Mouse (Mus musculus) right cerebral cortex, postnatal 25 days (tissue): Measurements from ENCODE around the gene Ocm.

Source experiments
- DNase-seq: peaks from one replicate; pipeline ENCODE4 v3.0.0; 2022

The Ocm gene

DNA sequence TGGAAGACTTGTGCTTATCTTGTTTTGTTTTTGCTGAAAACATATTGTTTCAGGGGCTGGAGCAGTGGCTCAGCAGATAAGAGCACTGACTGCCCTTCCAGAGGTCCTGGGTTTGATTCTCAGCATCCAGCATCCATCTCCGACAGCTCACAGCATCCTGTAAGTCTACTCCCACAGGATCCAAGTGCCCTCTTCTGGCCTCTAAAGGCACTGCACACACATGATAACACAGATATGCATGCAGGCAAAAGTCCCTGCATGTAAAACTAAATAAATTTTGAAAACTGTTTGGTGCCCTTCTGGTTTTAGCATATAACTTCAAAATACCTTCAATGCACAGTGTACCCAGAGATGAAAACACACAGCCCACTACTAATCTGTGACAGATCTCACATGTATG is 27.1 kb downstream of the Ocm start:
- DNase-seq, result no peak

DNA sequence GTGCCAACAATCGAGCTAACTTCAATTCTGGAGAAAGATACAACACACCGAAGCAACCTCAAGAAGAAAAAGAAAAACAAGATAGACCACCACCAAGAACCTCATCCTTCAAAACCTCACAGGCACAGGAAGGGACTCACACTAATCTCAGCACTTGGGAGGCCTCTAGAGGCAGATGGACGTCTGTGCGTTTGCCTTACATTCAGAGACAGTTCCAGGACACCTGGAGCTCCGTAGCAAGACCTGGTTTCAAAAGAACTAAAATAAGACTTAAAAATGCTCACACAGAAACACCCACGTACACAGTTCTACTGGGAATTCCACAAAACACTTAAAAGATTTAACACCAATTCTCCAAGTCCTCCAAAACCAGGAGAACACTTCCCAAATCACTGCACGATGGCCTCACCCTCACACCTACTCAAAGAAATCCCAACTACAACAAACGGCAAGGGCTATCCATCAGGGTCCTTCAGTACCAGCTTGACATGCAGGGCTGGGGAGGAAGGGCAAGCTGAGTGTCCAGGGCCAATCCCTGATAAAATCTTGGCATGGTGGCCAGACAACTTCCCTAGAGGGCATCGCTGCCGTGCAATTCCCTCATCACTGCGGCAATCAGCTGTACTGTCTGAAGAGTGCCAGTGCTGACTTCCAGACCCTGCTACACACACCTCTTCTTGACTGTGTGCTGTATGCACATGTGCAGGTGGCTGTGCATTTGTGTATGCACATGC is 31.7 kb downstream of the Ocm start:
- no peak for DNase-seq

DNA sequence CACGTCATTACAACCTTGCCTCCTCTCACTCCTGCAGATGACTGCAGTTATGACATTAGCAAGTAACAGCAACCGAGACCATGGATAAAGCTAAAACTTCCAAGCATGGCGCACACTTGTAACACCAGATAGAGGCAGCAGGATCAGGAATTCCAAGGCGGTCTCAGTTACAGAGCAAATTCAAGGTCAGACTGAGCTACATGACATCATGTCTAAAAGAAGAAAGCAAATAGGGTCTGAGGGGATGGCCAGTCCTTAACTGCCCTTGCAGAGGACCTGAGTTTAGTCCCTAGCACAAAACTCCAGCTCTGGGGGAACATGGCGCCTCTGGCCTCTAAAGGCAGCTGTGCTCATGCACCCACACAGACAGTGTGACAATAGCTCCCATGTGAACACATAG is 32.6 kb downstream of the Ocm start:
- no peak for DNase-seq

DNA sequence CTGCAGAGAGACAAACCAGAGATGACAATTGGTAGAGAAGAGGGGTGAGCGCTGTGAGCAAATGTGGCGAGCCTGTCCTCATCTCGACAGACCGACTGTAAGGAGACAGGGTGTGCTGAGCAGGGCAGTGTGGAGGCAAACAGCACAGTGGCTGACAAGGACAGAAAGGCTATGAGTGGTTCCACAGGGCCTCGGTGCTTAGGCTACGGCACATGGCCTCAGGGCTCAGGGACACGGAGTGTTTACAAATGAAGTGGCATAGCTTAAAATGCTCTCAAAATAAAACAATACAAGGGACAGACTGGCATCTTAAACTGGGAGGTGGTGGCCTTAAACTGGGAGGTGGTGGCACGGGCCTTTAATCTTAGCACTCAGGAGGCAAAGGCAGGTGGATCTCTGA is 33.2 kb downstream of the Ocm start:
- DNase-seq, result no peak

DNA sequence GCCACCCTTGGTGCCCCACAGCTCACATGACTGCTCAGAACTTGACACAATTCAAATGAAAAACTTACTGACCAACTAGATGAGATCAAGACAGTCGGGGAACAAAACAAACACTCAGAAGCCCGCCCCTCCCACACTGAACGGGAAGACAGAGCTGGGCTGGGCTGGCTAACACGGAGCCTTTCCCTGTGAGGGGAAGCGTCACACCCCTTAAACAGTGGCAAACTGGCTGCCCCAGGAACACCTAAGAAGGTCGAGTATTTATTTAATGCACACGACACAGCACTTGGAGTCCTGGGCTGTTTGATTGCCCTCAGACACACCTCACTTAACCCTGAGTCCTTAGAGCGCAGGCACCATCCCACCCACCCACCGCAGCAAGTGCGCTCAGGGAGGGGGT is 33.8 kb downstream of the Ocm start:
- no peak for DNase-seq

DNA sequence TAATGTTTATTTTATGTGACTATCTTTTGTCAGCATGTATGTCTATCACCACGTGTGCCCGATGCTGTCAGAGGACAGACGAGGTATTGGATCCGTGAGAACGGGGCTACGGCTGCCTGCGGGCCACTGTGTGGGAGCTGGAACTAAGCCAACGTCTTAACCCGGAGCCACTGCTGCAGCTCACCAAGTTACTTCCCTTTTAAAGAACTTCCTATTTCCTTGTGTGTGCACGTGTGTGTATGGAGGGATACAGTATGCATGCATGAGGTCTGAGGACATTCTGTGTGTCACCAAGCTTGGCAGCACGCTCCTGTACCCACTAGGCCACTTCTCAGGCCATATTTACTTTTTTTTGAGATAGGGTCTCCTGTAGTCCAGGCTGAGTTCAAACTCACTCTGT is 36.4 kb downstream of the Ocm start:
- no peak for DNase-seq

DNA sequence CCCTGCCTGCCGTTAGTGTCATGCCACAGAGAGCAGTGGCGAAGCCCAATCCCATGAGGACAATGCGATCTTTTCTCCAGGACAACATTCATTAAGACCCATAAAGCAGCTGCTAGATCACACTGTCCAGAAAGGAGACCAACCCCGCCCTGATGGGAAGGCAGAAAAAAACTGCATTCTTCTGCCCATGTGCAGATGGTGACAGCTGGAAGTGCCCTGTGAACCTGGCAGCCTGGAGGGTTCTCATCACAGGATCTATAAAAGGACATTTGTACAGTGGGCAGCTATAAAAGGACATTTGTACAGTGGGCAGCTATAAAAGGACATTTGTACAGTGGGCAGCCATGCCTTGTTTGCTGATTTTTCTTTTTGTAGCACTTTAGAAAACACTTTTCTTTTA is 37.4 kb downstream of the Ocm start:
- DNase-seq, result no peak

DNA sequence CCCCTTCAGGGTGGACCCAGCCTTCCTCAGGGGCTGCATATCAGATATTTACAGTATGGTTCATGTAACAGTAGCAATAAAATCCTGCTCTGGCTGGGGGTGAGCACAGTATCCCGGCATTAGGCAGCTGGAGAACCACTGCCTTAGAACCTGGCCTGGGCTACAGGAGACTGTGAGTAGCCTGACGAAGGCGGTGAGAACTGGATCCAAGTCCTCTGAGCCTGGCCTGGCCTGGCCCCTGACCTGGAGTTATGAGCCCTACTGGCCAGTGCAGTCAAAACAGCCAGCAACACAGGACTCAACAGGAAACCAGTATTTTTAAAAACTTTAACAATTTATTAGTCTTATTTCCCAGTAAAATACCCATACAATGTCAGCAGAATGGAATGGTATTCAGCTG is 38.9 kb downstream of the Ocm start:
- DNase-seq, result no peak

DNA sequence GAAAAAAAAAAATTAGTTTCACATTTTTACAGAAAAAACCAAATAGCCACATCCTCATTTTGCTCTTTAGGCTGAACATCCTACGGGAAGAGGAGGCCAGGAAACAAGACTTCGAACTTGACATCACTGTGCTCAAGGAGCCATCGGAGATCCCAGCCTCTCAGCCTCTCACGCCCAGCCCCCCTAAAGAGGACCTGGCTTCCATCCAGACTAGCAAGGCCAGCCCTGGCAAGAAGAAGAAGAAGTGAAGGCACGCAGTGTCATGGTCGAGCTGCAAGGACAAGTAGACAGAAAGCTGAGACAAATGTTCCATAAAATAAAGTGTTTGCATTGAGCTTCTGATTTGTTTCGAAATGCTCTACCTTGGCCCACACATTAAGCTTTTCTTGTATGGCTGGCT is 41.1 kb downstream of the Ocm start:
- DNase-seq, result no peak

DNA sequence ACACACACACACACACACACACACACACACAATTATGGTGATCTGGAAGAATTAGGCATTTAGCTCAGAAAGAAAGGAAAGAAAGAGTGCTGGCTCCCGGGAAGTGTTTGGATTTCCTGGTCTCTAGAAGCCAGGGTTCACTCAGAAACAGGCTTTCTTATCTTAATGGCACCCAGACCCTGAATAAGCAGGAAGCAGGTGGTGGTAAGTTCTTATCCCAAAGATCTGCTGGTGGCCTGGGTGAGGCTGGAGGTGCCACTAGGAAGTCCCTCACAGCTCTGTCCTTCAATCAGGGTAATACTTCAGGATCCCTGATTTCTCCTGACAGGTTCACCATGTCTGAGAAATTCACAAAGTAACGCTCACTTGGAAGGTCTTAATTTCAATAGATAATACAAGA is 44.1 kb downstream of the Ocm start:
- DNase-seq, result no peak

DNA sequence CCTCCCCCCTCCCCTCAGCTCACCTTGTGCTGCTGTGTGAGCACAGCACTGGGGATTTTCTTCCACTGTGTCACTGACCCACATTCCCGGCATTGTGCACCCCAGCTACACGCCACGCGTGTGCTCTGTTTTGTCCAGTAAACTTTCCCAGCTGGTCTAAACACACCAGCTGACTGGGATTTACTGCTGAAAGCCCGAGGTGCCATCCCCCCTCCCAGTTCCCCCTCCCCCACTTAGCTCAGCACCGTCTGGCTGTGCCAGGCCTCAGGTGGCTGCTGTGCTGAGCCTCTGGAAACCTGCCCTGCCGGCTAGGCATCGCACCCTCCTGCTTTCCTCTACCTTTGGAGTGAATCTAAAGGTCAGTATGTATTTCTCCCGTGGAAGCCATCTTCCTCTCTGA is 45.6 kb downstream of the Ocm start:
- DNase-seq, result no peak

DNA sequence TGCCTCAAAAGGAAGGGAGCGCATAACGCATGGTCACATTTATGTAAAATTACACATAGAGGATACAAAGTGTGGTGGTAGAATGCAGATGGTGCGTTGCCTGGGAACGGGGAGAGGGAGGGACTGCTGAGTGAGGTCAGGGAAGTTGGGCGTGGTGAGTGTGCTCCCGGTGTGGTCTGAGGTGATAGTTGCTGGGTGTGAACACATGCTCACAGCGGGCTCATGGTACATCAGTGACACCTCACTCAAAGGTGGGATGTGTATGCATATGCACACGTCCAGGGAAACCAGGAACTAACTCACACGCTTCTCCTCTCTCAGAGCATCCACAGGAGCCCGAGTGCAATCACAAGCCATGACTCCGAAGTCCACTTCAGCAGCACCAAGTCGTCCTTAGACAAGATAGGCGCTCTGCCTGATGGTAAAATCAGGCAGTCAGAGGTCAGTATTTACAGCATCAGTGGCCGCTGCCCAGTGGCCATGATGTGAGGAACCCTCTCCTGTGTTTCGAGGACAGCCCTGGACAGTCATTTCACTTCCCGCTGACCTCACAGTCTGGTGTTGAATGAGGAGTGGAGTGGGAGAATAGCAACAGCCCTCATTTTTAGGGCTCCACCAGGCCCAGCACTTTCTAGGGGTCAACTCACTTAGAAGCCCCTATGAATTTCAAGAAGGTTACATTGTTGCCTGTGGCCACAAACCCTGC is 49.6 kb downstream of the Ocm start:
- no peak for DNase-seq

DNA sequence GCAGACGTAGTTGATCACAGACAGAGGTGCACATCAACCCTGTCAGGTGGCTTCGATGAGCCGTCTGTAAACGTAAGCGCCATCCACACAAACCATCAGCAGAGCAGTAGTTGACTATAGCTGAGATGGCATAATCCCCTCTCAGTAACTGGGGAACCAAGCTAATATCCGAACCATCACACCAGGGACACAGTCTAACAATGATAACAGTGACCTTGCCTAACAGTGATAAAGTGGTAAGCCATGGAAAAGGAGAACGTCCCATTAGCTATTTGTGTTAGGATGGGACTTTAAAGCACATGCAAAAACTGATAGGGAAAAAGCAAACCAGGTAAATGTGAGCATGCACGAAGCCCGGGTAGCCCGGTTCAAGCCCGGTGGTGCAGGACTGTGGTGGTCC is 50.2 kb downstream of the Ocm start:
- DNase-seq, result no peak

DNA sequence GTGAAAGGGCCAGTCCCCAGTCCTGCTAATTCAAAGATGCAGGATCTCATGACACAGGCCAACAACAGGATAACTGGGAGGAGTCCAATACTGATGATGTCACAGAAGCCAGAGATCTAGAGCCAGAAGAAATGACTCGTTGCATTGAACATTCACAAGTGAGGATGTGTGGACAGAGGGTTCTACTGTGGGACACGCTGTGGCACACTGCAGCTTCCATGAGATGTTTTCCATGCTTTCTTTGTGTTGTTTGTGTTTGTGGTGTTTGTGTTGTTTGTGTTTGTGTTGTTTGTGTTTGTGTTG is 50.9 kb downstream of the Ocm start:
- no peak for DNase-seq

DNA sequence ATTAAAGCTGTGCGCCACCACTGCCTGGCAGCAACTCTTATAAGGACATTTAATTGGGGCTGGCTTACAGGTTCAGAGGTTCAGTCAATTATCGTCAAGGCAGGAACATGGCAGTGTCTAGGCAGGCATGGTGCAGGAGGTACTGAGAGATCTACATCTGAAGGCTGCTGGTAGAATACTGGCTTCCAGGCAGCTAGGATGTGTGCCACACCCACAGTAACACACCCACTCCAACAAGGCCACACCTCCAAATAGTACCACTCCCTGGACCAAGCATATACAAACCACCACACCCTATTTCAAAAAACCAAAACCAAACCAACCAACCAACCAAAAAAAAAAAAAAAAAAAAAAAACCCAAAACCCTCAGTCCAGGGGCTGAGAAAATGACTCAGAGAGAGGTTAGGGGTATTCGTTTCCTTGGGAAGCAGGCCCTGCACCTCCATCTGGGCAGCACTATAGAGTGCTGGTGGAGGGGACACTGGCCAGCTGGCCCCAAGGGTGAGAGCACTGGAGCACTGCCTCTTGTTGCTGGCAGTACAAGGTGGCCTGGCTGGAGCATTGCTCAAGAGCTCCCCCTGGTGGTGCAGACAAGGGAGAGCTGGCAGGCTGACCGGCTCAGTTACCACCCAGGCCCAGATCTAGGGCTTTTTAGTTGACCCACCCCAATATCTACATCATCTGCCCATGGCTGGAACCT is 51.4 kb downstream of the Ocm start:
- DNase-seq, result peak; percentile 48

DNA sequence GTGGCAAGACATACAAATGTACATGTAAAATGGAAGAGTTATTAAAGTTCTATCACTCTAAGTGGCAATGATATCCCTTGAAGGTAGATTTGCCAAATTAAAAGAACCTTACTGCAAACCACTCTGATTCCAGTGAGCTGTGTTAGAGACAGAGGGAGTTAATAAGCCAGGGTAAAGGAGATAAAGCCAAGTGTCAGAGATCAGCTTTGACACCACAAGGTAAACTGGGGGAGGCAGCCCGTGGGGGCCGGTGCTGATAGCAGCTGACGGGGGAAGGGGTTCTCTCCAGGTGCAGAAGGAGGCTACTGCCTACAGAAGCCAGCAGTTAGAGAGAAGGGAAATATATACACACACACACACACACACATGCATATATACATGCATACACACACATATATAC is 53.8 kb downstream of the Ocm start:
- DNase-seq, result no peak
